Mouse (Mus musculus) adrenal gland, postnatal 36 days (tissue): ENCODE data around the gene Serpina9. TPM values are rescaled to one million over a fixed set of nuclear protein-coding genes. Genes with fewer than 3 reads are reported as not detected.

Source experiments
- DNase-seq, 2 experiments: peaks; one replicate each; pipeline ENCODE4 v3.0.0; 2021; ENCODE audit warnings: mixed read lengths in 1 of 2
- long read RNA-seq, 2 experiments: library from polyadenylated mRNA; stranded (forward); transcript quantifications; one replicate each; pipeline ENCODE4 v2.0.0; 2021; ENCODE audit warnings: borderline sequencing depth in 2 of 2
- total RNA-seq, 2 experiments: library from RNA; stranded (reverse); gene quantifications; 2 replicates each; pipeline ENCODE4 v1.2.3; 2021

Serpina9 gene
- not detected for total RNA-seq
- long read RNA-seq, experiment 1, result 0 reads
- long read RNA-seq, experiment 2, result 0 reads

DNA sequence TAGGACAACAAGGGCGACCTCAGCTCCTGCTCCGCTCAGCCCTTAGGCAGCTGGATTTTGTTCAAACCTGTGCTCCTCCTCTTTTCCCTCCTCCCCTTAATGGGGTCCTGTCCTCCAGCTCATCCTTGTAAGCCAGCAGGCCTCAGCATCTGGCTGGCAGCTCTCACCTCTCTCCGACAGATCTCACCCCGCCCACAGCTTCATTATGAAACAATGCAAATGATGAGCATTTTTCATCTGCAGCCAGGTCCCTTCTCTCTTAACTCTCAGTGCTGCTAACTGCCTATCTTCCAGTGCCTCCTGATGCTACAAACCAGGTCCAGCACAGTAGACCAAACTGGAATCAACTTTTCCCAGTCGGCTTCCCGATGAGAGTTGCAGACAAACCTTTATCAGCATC, at the start of gene Serpina9:
Gene Serpina9 (minus strand): TSS at position 136 of the 400 bp plus-strand sequence.
- DNase-seq, result no peak

DNA sequence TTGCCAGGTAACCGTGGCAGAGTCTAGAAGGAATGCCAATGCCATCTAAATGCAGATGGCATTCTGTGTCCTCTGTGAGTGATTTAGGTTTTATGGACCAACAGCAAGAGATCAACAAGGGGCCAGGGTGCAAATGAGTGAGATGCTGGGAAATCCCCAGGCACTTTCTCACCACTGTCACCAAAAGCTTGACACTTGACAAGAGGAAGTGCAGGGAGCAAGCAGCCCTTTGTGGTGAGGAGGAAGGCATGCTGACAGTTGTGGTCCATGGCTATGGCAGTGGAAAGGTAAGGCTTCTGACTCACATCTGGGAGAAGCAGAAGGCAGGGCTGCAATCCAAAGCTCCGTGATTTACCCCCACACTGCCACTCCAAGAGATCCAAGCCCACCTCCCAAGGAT, 48.3 kb upstream of the Serpina9 start:
- no peak for DNase-seq

DNA sequence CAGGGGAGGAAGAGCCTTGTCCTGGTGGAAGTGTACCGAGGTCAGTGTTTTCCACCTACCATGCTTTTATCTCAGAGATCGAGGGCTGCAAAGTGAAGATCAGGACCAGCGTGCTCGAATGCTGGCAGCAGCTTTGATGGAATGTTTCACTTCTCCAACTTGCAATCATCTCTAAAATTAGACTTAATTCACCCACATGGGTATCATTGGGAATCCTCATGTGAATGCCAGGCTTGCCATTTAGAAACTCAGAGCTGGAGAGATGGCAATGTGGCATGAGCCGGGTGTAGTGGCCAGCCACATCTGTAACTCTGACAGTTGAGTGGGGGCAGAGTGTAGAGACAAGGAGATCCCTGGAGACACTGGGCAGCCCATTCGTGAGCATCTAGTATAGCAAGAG, 46.6 kb upstream of the Serpina9 start:
- DNase-seq, result no peak

DNA sequence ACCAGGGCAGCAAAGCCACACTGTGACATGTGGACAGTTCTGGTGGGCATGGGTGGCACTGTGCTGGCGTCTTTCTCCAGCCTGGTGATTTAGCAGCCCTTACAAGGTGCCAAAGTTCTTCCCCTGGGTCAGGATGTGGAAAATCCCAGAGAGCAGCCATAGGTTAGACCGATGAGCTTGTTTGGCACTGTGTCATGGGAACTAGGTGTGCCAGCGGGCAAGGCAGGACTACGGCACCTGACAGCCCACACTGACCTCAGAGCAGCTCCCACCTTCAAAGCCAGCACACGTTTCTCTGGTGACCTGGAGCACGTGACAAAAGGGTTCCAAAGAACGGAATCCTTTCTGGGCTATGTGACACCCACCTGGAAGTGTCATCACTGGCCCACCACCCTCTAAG, 44.0 kb upstream of the Serpina9 start:
- DNase-seq, result no peak

DNA sequence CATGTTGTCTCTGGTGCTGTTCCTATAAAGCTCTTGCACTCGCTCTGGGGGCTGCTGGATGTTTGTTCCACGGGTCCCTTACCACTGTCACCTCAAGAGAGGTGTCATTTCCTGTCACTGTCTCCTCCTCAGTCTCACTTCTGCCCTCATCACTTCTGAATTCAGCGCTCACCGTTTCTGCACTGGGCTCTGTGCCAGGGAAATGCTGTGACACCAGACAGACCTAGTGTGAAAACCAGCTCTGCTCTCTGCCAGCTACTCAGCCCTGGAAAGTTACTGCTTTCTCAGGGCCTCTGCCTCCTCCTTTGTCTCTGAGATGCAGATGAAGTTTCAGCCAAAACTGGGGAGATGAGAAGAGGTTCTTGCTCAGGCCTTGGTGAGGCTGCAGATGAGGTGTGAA, 43.5 kb upstream of the Serpina9 start:
- DNase-seq, result no peak

DNA sequence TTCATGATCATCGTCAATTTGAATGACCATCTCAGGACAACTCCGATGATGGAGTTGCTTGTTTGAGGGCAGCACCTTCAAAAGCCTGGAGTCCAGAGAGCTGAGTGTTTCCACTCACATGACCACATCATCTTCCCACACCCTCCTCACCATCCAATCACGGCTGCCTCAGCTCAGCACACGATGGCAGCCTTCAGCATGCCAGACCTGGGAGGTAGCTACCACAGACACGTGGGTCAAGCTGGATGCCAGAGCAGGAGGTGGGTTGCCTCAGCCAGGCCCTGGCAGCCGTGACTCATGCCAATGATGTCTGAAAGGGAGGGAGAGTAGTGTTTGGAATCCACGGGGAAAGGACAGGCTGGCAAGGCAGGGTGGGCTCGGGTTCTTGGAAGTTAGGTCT, 42.2 kb upstream of the Serpina9 start:
- DNase-seq, result peak in 1 of 2 experiments; percentile 16

DNA sequence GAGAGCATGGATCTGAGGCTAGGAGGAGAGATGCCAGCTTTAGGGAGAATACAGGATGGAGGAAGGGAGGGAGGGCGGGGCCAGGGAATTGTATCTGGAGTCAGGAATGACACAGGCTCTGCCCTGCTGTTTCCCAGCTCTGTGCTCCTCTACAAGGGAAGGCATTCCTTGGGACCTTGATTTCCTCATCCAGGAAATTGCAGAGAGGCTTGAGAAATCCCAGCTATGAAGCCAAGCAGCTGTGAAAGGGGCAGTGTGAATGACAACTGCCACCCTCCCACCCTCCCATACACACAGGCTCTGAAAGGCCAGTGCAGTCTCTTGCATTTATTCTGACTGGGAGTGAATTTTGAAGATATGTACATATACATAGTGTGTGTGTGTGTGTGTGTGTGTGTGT, 40.4 kb upstream of the Serpina9 start:
- DNase-seq, result no peak

DNA sequence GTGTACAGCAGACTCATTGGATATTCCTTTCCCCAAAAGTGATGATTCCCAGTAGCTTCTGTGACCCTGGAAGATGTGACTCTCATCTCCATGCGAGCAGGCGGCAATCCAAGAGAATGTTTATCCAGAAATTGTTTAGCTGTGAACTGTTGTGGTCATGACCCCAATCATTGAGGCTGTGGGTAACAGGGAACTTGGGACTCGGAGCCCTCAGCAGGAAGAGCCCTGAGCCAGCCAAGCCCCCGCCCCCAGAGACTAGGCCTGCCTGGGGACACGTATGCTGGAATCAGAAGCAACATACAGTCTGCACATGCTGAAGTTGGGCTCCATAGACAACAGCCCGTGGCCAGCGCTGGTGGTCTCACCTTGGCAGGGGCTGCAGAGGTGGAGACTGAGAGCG, 32.2 kb upstream of the Serpina9 start:
- no peak for DNase-seq

DNA sequence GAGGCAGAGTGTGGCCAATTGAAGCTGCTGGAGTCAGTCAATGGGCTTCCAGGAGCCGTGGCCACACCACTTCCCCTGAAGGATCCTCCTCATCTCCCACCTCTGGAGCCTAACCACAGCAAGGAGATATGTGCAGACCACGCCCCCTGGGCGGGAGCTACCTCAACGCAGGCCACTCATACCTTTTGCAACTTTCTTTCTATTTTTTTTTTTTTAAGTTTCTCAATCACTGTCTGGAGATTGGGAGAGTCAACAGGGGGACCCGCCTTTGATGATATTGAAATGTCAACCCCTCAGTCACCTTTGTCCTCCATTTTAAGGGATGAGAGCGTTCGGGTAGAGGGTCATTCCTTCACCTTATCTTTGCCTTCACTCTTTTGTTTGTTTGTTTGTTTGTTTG, 30.8 kb upstream of the Serpina9 start, which contains the start of gene Serpina12:
Gene Serpina12 (minus strand): TSS at position 101 of the 400 bp plus-strand sequence.
- DNase-seq, result no peak

DNA sequence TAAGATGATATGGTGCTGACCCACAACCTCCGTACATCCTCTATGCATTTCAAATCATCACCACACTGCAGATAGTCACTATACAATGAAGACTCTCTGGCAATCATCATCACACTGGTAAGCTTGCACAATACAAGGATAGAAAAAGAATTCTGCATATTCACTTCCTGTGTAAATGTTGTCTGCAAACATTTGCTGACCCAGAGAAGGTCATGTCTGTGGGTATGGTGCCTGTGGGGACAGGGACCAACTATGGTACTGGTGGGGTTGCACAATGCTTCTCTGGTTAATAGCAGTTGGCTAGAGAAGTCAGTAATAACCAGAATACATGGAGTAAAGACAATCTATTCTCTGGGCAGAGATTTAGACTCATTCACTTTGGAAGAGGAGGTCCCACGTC, 29.2 kb upstream of the Serpina9 start:
- DNase-seq, result no peak

DNA sequence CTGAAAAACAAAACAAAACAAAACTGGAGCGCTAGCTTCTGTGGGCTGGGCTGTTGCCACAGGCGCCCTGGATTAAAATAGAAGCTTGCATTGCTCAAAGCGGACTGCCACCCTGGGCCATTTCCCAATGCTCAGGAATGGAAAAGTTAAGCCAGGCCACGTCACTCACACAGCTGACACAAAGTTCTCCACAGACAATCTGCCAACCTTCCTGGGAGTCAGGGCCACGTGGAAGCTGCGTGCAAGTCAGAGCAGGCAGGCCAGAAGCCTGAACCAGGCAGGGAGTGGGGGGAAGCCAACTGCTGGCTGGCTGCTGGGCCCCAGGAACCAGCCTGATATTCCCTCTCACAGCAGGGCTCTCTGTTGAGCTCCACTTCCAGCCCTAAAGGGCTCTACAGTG, 27.8 kb upstream of the Serpina9 start:
- peak; percentile 63 to 66 for DNase-seq

DNA sequence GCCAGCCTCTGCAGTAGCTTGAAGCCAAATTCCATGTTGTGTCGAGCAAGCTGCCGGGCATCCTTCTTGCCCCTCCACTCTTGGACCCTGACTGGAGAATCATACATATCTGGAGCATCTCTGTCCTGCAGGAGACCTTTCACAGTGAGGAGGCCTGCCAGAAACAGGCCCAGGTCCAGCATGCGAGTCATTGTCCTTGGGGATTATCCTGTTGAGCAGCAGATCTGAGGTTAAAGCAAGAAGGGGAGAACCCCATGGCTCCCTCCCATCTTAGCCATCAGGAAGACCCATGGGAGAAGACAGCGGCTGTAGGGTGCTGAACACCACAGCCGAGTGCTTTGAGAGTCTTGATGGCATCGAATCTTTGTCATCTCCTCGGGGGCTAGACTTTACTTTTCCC, 24.6 kb upstream of the Serpina9 start:
- no peak for DNase-seq

DNA sequence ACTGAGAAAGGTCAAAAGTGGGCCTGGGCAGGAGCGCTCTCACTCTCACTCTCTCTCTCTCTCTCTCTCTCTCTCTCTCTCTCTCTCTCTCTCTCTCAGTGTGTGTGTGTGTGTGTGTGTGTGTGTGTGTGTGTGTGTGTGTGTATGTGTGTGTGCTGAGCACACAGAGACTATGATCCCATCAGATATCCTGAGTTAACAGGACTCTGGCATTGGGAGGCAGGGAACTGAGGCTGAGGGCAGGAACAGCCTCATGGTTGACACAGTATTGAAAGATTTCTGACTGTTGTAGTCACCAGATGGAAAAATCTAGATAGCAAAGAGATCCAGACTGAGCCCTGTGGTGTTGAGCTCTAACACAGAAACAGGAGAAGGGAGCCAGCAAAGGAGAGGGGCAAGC, 20.2 kb upstream of the Serpina9 start:
- DNase-seq, result no peak

DNA sequence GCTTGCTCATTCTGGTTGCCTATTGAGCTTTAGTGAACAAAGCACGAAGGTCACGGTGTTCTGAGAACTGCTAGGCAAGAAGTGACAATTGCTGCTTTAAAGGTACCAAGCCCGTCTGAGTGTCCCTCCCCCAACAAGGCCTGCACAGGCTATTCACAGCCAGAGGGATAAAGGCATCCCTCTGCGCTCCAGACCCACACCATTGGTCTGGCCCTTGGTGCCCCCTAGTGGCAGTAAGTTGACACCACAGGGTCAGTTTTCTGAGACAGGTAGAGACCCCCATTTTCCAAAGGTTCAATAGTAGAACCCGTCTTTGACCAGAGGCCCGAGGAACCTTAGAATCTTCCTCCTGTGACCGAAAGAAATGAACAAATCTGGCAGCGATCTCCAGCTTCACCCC, 16.4 kb upstream of the Serpina9 start:
- peak; percentile 39 to 57 for DNase-seq

DNA sequence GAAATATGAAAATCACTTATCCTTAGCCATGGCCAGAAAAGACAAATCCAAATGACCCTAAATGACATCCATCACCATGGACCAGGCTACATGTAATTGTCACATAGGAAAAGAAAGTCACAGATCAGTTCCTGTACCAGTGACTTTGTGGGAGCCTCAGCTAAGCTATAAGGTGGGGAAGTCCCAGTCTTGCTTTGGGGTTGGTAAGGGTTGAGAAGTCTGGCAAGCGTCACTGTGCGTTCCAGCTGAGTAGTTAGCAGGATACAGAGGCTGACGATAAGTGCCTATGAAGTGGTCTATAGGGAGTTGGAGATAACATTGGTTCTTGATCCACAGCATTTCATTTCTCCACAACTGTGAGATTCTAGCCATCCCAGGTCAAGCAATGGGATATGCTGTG, 1.7 kb upstream of the Serpina9 start:
- DNase-seq, result no peak

DNA sequence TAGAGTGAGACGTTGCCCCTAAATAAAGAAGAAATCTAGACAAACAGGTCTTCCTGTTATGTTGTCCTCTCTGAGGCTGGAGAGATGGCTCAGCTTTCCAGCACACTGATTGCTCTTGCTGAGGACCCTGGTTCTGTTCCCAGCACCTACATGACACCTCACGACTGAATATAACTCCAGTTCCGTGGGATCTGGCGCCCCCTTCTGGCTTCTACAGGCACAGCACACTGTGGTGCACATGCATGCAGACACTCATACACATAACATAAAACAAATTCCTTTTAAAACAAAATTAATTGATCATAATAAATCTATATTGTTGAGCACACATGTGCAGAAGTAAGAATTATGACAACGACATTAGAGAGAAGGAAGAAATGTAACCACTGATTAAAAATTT, 8.9 kb downstream of the Serpina9 start:
- DNase-seq, result no peak

DNA sequence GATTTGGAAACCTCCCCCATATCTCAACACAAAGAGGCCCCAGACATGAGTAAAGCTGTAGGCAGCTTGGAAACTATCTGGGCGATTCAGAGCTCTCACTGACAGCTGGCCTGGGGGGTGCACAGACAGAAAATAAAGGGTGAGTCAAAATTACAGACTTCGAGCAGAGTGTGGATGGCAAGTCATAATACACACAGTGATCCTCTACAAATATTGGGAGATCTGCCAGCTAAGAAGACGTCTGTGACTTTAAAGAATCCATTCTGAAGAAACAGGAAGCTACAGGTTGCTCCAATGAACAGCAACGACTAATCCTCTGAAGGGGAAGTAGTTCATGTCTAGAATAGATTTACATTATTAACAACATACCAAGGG, 10.3 kb downstream of the Serpina9 start:
- DNase-seq, result no peak

DNA sequence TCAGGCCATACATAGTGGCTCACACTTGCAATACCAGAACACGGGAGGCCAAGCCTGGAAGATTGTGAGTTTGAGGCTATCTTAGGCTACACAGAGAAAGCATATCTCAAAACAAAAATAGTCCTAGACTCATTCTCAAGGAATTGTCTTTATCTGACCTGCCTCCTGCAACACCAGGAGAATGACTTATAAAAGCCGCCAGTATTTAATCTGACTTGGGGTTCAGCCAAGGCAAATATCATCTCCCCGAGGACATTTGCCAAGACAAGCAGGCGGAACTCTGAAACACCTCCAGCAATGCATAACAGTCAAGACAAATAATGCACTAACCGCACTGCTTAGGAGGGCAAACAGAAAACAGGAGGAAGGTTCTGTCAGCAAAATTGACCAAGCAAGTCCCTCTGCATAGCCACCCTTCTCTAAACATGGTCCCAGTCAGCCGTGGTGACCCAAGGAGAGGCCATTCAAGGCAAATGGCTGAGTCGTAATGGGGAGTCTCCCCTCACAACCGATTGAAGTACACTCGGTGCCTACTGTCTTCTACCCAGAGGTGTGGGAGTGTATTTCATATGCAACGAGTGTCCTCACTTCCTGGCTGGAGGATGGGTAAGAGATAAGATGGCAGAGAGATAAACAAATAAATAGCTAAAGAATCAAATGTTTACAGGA, 10.9 kb downstream of the Serpina9 start:
- peak; percentile 53 to 61 for DNase-seq

DNA sequence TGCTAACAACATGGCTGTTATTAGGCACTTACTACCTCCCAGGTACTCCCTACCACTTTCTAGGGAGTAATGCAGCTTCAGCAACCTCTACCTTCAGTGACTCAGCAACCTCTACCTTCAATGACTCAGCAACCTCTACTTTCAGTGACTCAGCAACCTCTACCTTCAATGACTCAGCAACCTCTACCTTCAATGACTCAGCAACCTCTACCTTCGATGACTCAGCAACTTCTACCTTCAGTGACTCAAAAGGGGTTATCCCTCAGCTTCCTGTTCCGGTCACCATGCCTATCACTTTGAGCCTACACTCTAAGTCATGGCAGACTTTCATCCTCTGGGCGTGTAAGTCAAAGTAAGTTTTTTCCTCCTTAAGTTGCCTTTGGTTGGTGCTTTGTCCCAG, 13.0 kb downstream of the Serpina9 start:
- no peak for DNase-seq

DNA sequence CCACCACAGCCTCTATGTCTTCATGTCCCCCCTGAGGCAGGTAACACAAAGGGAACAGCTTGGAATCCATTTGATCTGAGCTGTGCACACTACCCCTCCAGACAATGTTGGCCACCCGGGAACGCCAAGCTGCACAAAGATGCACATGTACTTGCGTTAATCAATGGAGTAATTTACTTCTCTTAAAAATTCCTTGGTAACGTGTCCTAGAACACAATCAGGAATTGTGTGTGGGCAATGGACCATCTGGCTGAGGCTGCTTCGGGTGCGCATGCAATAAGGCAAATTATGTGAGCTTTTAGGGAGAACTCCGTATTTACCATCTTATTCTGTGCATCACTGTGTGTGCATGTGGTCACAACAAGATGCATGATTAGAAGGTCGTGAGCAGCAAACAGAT, 13.9 kb downstream of the Serpina9 start:
- DNase-seq, result no peak

DNA sequence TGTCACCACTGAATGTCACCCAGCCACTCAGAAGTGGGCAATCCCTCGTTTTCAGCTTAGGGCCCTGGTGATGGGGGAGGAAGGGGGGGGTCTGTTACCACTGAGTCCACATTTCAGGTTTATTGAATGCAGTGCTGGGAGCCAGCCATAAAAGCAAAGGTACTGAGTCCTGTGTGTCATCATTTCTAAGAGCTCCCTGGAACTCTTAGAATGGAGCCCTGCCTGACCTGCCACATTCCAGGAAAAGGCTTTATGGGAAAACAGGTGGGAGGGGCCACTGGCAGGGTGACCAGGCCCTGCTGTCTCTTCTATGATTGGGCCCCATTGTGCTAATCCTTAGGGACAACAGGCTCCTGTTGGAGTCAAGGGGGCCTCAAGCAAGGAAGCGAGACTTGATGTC, 17.0 kb downstream of the Serpina9 start:
- no peak for DNase-seq

DNA sequence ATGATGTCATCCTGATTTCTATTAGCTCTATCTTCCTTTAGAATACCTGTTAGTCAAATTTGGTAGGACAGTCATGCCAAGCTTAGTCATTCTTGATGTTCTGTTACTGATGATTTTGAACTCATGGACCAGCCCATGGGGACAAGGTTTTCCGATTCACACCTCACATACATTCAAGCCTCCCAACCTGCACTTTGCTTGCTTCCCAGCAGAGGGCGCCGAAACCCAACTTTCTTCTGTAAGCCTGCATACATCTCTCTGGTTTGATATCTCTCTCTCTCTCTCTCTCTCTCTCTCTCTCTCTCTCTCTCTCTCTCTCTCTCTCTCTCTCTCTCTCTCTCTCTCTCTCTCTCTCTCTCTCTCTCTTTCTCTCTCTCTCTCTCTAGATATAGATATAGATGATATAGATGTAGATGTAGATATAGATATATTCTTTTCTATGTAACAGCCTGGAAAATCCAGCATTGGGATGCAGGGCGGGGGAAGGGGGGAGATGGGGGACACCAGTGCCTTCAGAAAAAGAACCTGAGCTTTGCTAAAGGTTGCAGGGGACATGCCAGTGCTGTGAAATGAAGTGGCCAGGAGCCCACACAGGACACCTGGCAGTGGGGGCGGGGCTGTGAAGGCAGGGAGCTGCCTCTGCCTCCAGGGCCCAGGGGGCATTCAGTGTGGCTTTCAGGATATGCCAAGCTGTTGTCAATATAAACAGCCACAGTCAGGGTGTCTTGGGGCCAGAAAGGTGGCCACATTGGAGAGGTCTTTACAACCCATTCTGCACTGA, 18.1 kb downstream of the Serpina9 start:
- peak; percentile 67 to 75 for DNase-seq

DNA sequence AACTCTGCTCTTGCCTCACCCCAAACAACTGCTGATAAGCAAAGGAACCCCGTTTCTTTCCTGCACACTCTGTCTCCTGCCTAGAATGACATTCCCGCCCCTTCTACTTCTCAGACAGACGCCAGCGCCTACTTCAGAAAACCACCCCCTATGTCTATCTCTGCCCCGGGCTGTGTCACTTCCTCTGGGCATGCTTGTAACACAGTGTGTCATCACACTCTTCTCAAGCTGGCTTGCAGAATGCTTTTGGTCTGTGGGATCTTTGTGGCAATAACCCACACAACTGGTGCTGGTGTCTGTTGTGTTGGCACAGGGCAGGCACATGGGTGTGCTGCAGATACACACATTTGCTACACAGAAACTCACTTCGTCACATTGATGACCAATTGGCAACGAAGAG, 20.6 kb downstream of the Serpina9 start:
- no peak for DNase-seq

DNA sequence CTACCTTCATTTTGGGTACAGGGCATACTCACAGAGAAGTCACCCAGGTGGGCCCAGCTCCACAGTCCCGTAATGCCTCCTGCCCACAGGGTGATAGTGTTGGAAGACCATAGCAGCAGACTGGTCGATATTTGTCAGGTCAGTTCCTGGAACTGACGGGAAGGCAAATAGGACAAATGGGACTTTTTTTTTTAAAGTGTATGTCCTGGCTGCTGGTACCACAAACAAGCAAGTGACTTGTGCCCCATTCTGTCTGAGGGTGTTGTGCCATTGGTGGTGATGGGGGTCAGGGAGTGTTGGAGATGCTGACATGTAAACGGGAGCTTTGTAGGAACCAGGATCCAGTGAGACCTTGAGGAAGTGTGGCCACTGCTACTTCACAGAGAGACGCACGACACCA, 23.7 kb downstream of the Serpina9 start, which contains the start of gene Serpina11:
Gene Serpina11 (minus strand): TSS at position 101 of the 400 bp plus-strand sequence.
- no peak for DNase-seq
